Mouse (Mus musculus) gastrocnemius, postnatal 4 days (tissue): ENCODE measurements around the gene Apopt1. TPM values are rescaled to one million over a fixed set of nuclear protein-coding genes. Genes with fewer than 3 reads are reported as not detected.

Experiments
- DNase-seq, 2 experiments: peaks; one replicate each; pipeline ENCODE4 v3.0.0; 2021 to 2022; ENCODE audit warnings: low spot score in 2 of 2, mixed read lengths in 2 of 2
- total RNA-seq, 2 experiments: library from RNA; stranded (reverse); gene quantifications; 2 replicates each; pipeline ENCODE4 v1.2.3; 2021

Apopt1 gene
- total RNA-seq, 2 experiments from 2014 or later = 36.1 to 40.1 TPM

DNA sequence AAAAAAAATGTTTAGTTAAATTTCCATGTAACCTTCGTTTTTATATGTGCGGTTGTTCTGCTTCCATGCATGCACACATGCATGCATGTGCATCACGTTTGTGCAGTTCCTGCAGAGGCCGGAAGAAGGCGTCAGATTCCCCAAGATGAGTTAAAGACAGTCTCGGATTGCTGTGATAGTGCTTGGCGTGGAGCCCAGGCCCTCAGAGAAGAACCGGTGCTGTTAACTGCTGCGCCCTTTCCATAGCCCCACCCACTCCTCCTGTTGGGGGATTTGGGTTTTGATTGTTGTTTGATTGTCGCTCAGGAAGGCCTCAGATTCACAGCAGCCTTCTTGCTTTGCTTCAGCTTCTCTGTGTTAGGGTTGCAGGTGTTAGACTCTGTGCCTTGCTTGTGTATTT lies 56.2 kb downstream of the Apopt1 start:
- DNase-seq = peak in 1 of 2 experiments; percentile 73

DNA sequence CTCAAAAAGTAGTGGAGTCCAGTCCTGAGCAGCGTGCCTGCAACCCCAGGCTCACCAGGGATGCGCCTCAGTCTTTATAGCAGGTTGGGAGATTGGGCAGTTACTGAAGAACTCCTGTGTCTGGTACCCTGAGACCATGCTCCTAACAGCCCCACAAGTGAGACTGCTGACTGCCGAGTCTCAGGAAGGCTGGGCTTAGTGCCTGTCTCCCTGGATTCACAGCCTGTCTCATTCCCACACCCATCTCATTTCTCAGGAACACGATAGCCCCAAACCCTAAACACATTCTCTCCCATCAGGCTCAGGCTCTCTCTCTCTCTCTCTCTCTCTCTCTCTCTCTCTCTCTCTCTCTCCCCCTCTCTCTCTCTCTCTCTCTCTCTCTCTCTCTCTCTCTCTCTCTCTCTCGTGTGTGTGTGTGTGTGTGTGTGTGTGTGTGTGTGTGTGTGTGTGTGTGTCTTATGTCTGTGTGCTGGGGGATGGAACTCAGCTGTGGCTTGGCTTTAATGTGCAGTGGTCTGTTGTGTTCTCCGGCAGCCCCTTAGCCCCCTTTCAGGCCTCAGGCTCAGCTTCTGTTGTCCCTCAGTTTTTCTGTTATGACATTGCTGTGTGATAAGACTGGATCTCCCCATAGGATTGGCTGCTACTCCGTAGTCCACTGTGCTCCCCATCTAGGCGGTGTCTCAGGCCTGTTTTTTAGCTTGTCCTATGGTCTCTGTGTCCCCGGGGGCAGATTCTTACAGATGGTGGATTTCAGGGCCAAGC lies 56.9 kb downstream of the Apopt1 start:
- DNase-seq = no peak

DNA sequence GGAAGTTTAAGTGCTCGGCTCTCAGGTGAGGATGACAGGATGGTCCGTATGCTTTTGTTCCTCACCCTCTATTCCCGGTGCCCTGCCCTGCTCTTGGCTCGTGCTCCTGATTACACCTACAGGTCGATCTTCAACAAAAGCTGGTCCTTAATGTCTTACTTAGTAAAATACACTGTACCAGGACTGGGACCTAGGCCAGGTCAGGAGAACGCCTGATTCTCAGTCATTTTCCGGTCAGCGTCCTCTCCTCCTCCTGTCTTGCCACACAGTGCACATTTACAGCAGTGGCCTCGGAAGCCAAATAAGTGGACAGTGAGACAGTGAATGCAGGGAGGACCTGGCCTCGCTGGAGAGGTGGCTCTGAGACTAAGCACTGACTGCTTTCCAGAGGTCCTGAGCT lies 57.6 kb downstream of the Apopt1 start:
- no peak for DNase-seq

GRCm38 (mm10) chr12:111774156-111774555 lies 61.1 kb downstream of the Apopt1 start:
- no peak for DNase-seq

- no peak for DNase-seq
These were observed 61.8 kb downstream of the Apopt1 start for GRCm38 (mm10) chr12:111774845-111775244.

- no peak for DNase-seq
These were observed 64.9 kb downstream of the Apopt1 start for GRCm38 (mm10) chr12:111777919-111778318.

DNA sequence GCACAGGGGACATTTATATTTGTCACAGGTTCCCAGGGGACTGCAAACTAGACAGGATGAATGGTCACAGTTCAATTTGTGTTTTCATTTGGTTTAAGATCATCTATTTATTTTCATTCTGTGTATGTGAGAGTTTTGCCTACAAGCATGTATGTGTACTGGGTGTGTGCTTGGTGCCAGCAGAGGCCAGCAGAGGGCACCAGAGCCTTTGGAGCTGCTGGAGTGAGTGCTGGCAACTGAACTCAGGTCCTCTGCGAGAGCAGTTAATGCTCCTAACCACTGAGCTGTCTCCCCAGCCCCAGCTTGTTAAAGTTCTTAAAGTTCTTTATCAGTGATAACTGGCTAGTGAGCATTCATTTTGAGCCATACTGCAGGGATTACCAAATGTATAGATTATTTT lies 66.5 kb downstream of the Apopt1 start:
- no peak for DNase-seq

DNA sequence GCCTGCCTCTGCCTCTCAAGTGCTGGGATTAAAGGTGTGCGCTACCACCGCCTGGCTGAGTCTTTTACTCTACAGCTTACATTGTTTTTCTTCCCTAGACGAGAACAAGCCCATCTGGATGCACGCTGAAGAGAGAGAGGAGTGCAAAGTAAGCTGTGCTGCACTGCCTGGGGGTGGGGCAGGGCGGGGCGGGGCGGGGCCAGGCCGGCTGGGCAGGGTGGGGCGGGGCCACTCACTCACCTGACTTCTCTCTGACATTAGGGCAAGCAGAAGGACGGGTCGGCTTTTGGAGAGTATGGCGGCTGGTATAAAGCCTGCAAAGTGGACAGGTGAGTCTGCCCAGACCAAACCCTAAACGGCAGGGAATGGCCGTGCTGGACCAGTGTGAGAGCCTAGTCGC lies 72.1 kb downstream of the Apopt1 start:
- no peak for DNase-seq

DNA sequence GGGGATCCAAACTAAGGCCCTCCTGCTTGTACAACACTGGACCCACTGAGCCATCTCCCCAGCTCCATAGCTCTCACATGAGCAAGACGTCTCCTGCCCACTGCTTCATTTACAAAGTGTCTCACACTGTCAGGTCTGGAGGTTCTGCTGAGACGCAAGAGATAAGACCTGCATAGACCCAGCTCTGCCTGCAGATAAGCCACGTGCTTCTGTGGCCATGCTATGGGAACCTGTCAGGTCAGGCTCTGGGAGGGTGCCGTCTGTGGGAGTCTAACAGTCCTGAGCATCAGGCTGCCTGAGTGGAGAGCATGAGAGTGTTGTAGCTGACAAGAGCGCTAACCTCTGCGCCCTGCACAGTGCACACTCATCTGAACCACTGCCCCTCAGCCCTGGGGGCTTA lies 74.0 kb downstream of the Apopt1 start:
- DNase-seq = no peak

GRCm38 (mm10) chr12:111790090-111790489 lies 77.0 kb downstream of the Apopt1 start:
- no peak for DNase-seq

DNA sequence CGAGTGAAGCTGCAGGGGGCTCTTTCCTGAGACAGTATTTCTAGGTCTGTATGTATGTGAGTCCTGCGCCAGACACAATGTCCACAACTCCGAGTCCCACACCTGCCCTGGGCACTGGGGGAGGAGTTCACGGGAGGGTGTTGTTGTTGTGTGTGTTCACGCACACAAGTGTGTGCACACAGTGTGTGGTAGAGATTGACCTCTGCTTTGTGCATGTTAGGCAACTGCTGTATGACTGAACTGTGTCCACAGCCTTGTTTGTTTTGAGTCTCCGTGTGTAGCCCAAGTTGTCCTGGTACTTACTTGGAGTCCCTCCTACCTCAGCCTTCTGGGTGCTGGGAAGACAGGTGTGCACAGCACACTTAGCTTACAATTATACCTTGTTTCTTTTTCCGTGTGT lies 77.6 kb downstream of the Apopt1 start:
- DNase-seq = no peak

DNA sequence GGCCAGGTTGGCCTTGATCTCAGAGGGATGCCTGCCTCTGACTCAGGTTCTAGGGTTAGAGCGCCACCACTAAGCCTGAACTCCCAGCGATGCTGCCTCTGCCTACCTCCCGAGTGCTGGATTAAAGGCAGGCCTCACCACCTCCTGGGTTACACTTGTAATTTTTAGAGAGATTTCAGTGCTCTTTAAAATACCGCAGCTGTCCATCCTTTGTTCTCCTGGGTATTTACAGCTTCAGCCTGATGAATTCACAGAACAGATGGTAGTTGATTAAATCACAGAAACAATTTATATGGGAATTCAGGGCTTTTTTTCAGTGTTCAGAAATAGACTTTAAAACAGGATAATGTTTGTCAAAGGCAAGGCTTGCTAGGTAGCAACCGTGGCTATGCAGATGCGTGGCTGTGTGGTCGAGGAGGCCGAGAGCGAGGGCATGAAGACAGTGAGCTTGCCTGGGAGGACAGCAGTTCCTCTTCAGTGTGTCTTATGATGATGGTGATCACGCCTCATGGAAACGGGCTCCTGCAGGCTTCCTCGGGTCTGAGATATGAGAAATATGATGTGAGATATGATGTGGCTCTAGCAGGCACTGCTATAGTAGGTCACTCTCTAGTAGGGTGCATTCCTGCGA lies 78.5 kb downstream of the Apopt1 start:
- no peak for DNase-seq

GRCm38 (mm10) chr12:111794102-111794501 lies 81.0 kb downstream of the Apopt1 start:
- DNase-seq = peak in 1 of 2 experiments; percentile 64

DNA sequence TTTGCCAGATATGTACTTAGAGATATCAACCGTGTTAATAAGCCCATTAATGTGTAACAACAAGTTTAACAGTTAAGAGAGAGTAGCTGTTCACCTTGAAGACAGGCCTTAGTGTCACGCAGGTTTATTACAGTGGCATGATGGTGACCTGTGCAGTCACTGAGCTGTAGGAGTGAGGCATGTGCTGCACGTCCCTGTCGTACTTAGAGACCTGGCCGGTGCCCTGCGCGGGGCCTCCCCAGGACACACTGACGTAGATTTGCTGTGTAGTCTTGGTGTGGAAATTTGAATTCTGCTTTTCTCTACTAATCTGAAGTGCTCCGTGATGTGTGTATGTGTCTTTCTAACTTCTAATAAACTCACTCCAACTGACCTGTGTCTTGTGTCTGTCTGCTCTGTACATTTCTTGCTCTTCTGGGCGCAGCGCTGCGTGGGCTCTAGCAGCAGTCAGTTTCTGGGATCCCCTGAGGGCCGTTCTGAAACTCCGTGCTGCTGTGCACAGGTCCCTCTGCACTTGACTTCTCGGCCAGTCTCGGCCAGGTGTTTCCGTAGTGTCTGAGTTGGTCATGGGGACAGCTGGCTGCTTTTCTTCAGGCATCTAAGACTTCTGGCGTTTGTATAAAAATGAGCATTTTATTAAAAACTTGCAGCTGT lies 81.6 kb downstream of the Apopt1 start:
- DNase-seq = no peak

DNA sequence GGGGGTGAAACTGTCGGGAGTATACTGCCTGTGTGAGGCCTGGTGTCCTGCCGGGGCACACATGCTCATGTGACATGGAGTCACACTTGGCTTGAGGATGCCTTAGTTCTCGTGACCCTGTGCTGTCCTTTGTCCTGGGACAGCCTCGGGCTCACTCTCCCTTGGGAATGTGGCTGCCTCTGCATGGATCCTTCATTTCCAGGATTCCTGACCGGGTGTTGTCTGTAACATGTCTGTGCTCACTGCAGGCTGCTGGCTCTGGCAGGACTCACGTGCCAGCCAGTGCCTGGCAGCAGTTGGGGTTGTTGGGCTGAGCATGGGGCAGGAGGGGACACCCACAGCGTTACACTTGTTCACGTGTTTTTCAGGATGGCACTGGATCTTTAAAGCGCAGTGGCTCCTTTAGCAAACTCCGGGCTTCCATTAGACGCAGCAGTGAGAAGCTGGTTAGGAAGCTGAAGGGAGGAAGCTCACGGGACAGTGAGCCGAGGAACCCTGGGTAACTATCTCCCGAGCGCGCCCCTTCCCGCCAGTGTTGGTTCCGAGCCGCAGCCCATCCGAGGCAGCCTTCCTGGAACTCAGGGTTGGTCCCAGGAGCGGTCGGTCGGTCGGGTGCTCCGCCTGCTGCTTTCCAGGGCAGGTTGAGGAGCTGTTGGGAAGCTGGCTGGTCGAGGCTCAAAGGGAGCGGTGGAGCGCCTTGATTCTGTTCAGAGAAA lies 82.3 kb downstream of the Apopt1 start:
- peak in 1 of 2 experiments; percentile 37 for DNase-seq

- DNase-seq = no peak
These were observed 84.2 kb downstream of the Apopt1 start for GRCm38 (mm10) chr12:111797251-111797650.

- DNase-seq = no peak
These were observed 85.4 kb downstream of the Apopt1 start for GRCm38 (mm10) chr12:111798493-111798892.

GRCm38 (mm10) chr12:111800459-111801183 lies 87.6 kb downstream of the Apopt1 start:
- DNase-seq = no peak

- DNase-seq = no peak
These were observed 90.5 kb downstream of the Apopt1 start for GRCm38 (mm10) chr12:111803538-111803937.
